Mouse (Mus musculus): ENCODE measurements at regions not wholly inside any gene's neighbourhood (a gene's known extent, or its start where the extent isn't known, plus 50 kb on each side); places are given as distances from the start of the nearest gene placed in this dataset.
A peak's percentile ranks its signal among the peaks of the same experiment; 100 is the strongest.

- no peak overlapping the region for H3K27ac ChIP-seq (replicated peaks; ENCODE audit: insufficient read depth, low read depth, low read length)
- DNase-seq (ENCODE audit: extremely low read depth, low read depth, low spot score): no peak
- H3K36me3 ChIP-seq (ENCODE audit: control insufficient read depth, insufficient read depth, low read length): no peaks in the 10 kb centered on the region
- 81% methylated on average over 9 of the region's 9 CpGs for WGBS
- no peaks in the 10 kb centered on the region for H3K4me1 ChIP-seq (ENCODE audit: control insufficient read depth, insufficient read depth, low read length)
- TF ChIP-seq CTCF (IDR thresholded peaks at IDR 0.05; ENCODE audit: low read depth, low read length) (no peak), POLR2A (IDR thresholded peaks at IDR 0.05; ENCODE audit: extremely low read depth, insufficient read depth, low read length) (no peak)
- no peak overlapping the region for H3K4me3 ChIP-seq (ENCODE audit: insufficient read depth, low read depth, low read length)
- no peaks in the 10 kb centered on the region for H3K79me2 ChIP-seq (ENCODE audit: control insufficient read depth, insufficient read depth, low read length)
- no peaks in the 10 kb centered on the region for H3K27me3 ChIP-seq (ENCODE audit: control insufficient read depth, insufficient read depth, low read length)
- no peak overlapping the region for H3K9ac ChIP-seq (ENCODE audit: low read depth, low read length)
Measured at GRCm38 (mm10) chr13:55937000-55937399, 101.0 kb upstream of the Pitx1 start.

GRCm38 (mm10) chr13:55930637-55931036 is 94.6 kb upstream of the Pitx1 start:
- no peak for DNase-seq (ENCODE audit: extremely low read depth, low read depth, low spot score)
- TF ChIP-seq POLR2A (IDR thresholded peaks at IDR 0.05; ENCODE audit: extremely low read depth, insufficient read depth, low read length): no peak
- no peaks in the 10 kb centered on the region for H3K27me3 ChIP-seq (ENCODE audit: control insufficient read depth, insufficient read depth, low read length)
- no peaks in the 10 kb centered on the region for H3K36me3 ChIP-seq (ENCODE audit: control insufficient read depth, insufficient read depth, low read length)
- no peak overlapping the region for H3K4me3 ChIP-seq (ENCODE audit: insufficient read depth, low read depth, low read length)
- no peaks in the 10 kb centered on the region for H3K4me1 ChIP-seq (ENCODE audit: control insufficient read depth, insufficient read depth, low read length)
- WGBS: 83% methylated on average over 11 of the region's 11 CpGs
- no peaks in the 10 kb centered on the region for H3K79me2 ChIP-seq (ENCODE audit: control insufficient read depth, insufficient read depth, low read length)
- no peak overlapping the region for H3K9ac ChIP-seq (ENCODE audit: low read depth, low read length)
- no peak overlapping the region for H3K27ac ChIP-seq (replicated peaks; ENCODE audit: insufficient read depth, low read depth, low read length)

- DNase-seq (ENCODE audit: extremely low read depth, low read depth, low spot score): no peak
- Histone ChIP-seq H3K4me3 (ENCODE audit: insufficient read depth, low read depth, low read length) (no peak overlapping the region), H3K4me1 (ENCODE audit: control insufficient read depth, insufficient read depth, low read length) (no peaks in the 10 kb centered on the region), H3K27me3 (ENCODE audit: control insufficient read depth, insufficient read depth, low read length) (no peaks in the 10 kb centered on the region), H3K27ac (replicated peaks; ENCODE audit: insufficient read depth, low read depth, low read length) (no peak overlapping the region), H3K36me3 (ENCODE audit: control insufficient read depth, insufficient read depth, low read length) (no peaks in the 10 kb centered on the region), H3K9ac (ENCODE audit: low read depth, low read length) (no peak overlapping the region), H3K79me2 (ENCODE audit: control insufficient read depth, insufficient read depth, low read length) (no peaks in the 10 kb centered on the region)
- WGBS: 89% methylated on average over 6 of the region's 6 CpGs
- no peak for TF ChIP-seq CTCF (IDR thresholded peaks at IDR 0.05; ENCODE audit: low read depth, low read length)
- no peak for TF ChIP-seq POLR2A (IDR thresholded peaks at IDR 0.05; ENCODE audit: extremely low read depth, insufficient read depth, low read length)
Measured at GRCm38 (mm10) chr13:55929814-55930213, 93.8 kb upstream of the Pitx1 start.

GRCm38 (mm10) chr13:55923505-55924136 is 87.6 kb upstream of the Pitx1 start:
- no peaks in the 10 kb centered on the region for H3K4me1 ChIP-seq (ENCODE audit: control insufficient read depth, insufficient read depth, low read length)
- no peaks in the 10 kb centered on the region for H3K79me2 ChIP-seq (ENCODE audit: control insufficient read depth, insufficient read depth, low read length)
- DNase-seq (ENCODE audit: extremely low read depth, low read depth, low spot score): peak; percentile 8
- H3K9ac ChIP-seq (ENCODE audit: low read depth, low read length): no peak overlapping the region
- H3K27ac ChIP-seq (replicated peaks; ENCODE audit: insufficient read depth, low read depth, low read length): no peak overlapping the region
- no peaks in the 10 kb centered on the region for H3K27me3 ChIP-seq (ENCODE audit: control insufficient read depth, insufficient read depth, low read length)
- TF ChIP-seq POLR2A (IDR thresholded peaks at IDR 0.05; ENCODE audit: extremely low read depth, insufficient read depth, low read length): no peak
- WGBS: 22% methylated on average over 7 of the region's 7 CpGs
- H3K36me3 ChIP-seq (ENCODE audit: control insufficient read depth, insufficient read depth, low read length): no peaks in the 10 kb centered on the region
- no peak overlapping the region for H3K4me3 ChIP-seq (ENCODE audit: insufficient read depth, low read depth, low read length)

GRCm38 (mm10) chr13:55917316-55917715 is 81.3 kb upstream of the Pitx1 start:
- 91% methylated on average over 12 of the region's 12 CpGs for WGBS
- H3K79me2 ChIP-seq (ENCODE audit: control insufficient read depth, insufficient read depth, low read length): no peaks in the 10 kb centered on the region
- H3K4me1 ChIP-seq (ENCODE audit: control insufficient read depth, insufficient read depth, low read length): no peaks in the 10 kb centered on the region
- TF ChIP-seq CTCF (IDR thresholded peaks at IDR 0.05; ENCODE audit: low read depth, low read length) (no peak), POLR2A (IDR thresholded peaks at IDR 0.05; ENCODE audit: extremely low read depth, insufficient read depth, low read length) (no peak)
- H3K36me3 ChIP-seq (ENCODE audit: control insufficient read depth, insufficient read depth, low read length): no peaks in the 10 kb centered on the region
- no peak overlapping the region for H3K4me3 ChIP-seq (ENCODE audit: insufficient read depth, low read depth, low read length)
- no peak for DNase-seq (ENCODE audit: extremely low read depth, low read depth, low spot score)
- H3K9ac ChIP-seq (ENCODE audit: low read depth, low read length): no peak overlapping the region
- no peak overlapping the region for H3K27ac ChIP-seq (replicated peaks; ENCODE audit: insufficient read depth, low read depth, low read length)
- no peaks in the 10 kb centered on the region for H3K27me3 ChIP-seq (ENCODE audit: control insufficient read depth, insufficient read depth, low read length)

- WGBS: 57% methylated on average over 13 of the region's 13 CpGs
- Histone ChIP-seq H3K36me3 (ENCODE audit: control insufficient read depth, insufficient read depth, low read length) (no peaks in the 10 kb centered on the region), H3K79me2 (ENCODE audit: control insufficient read depth, insufficient read depth, low read length) (no peaks in the 10 kb centered on the region), H3K4me1 (ENCODE audit: control insufficient read depth, insufficient read depth, low read length) (no peaks in the 10 kb centered on the region), H3K27ac (replicated peaks; ENCODE audit: insufficient read depth, low read depth, low read length) (no peak overlapping the region), H3K9ac (ENCODE audit: low read depth, low read length) (no peak overlapping the region), H3K4me3 (ENCODE audit: insufficient read depth, low read depth, low read length) (no peak overlapping the region), H3K27me3 (ENCODE audit: control insufficient read depth, insufficient read depth, low read length) (no peaks in the 10 kb centered on the region)
- peak; percentile 3 for DNase-seq (ENCODE audit: extremely low read depth, low read depth, low spot score)
- TF ChIP-seq CTCF (IDR thresholded peaks at IDR 0.05; ENCODE audit: low read depth, low read length) (no peak), POLR2A (IDR thresholded peaks at IDR 0.05; ENCODE audit: extremely low read depth, insufficient read depth, low read length) (no peak)
Measured at GRCm38 (mm10) chr13:55912271-55912711, 76.3 kb upstream of the Pitx1 start.

Data from liver, adult 2 months (tissue).